Mouse (Mus musculus) embryonic facial prominence, embryonic 11.5 days (tissue): ENCODE results near the gene Commd1. TPM values are rescaled to one million over a fixed set of nuclear protein-coding genes. Genes with fewer than 3 reads are reported as not detected.

ENCODE experiments used
- ATAC-seq: fragments of 200-750 bp; cut with Nextera tagmentation; replicated peaks from 2 replicates; pipeline ENCODE4 v1.8.0; 2017; ENCODE audit warnings: low read depth; ENCODE audit not compliant: insufficient number of reproducible peaks, low FRiP score, low TSS enrichment
- DNase-seq: peaks from one replicate; pipeline ENCODE4 v3.0.0-alpha.2; 2015; ENCODE audit warnings: low spot score
- H3K27ac ChIP-seq: fragments of 300-500 bp; sonication (generic); replicated peaks from 2 replicates; pipeline ENCODE4 v1.5.1; 2014; ENCODE audit warnings: mild to moderate bottlenecking, low read depth, low read length, control low read depth
- H3K27me3 ChIP-seq: fragments of 300-500 bp; sonication (generic); 2 replicates; pipeline ENCODE4 v1.6.1; 2014; ENCODE audit warnings: mild to moderate bottlenecking, low read length, moderate library complexity, mixed read lengths; ENCODE audit not compliant: control insufficient read depth, insufficient read depth
- H3K36me3 ChIP-seq: fragments of 300-500 bp; sonication (generic); replicated peaks from 2 replicates; pipeline ENCODE4 v1.6.1; 2014; ENCODE audit warnings: low read depth, mild to moderate bottlenecking, low read length, moderate library complexity, mixed read lengths; ENCODE audit not compliant: control insufficient read depth, insufficient read depth
- H3K4me1 ChIP-seq: fragments of 300-500 bp; sonication (generic); 2 replicates; pipeline ENCODE4 v1.6.1; 2014; ENCODE audit warnings: low read length, mixed read lengths; ENCODE audit not compliant: control insufficient read depth, insufficient read depth
- H3K4me2 ChIP-seq: fragments of 300-500 bp; sonication (generic); 2 replicates; pipeline ENCODE4 v1.6.1; 2014; ENCODE audit warnings: low read depth, mild to moderate bottlenecking, control low read depth, low read length, moderate library complexity
- H3K4me3 ChIP-seq: fragments of 300-500 bp; sonication (generic); 2 replicates; pipeline ENCODE4 v1.5.1; 2014; ENCODE audit warnings: low read depth, low read length, control low read depth
- H3K9ac ChIP-seq: fragments of 300-500 bp; sonication (generic); replicated peaks from 2 replicates; pipeline ENCODE4 v1.6.1; 2014; ENCODE audit warnings: mild to moderate bottlenecking, control low read depth, low read length
- H3K9me3 ChIP-seq: fragments of 300-500 bp; sonication (generic); replicated peaks from 2 replicates; pipeline ENCODE4 v1.6.1; 2016; ENCODE audit warnings: mild to moderate bottlenecking, low read length, inconsistent platforms, mixed read lengths; ENCODE audit not compliant: control insufficient read depth
- WGBS: fragments of 180-500 bp; shearing (Covaris S2); extraction: QIAGEN DNeasy Blood & Tissue Kit; methylation state at CpG from one replicate; pipeline ENCODE4 v1.1.7; 2014; 5-methylcytosine and 5-hydroxymethylcytosine counted together
- polyA plus RNA-seq: library from polyadenylated mRNA; unstranded; fragments of >200 nt; fragmentation: Nextera tagmentation; extraction: Ambion mirVana; gene quantifications from 2 replicates; pipeline ENCODE4 v1.2.1, GENCODE M21; 2014

Commd1 gene
- polyA plus RNA-seq, 1 experiment from 2014 or later, result 452 TPM

- Histone ChIP-seq H3K27me3 (no peaks in the 10 kb centered on the region), H3K36me3 (no peaks in the 10 kb centered on the region), H3K4me2 (no peak overlapping the region), H3K4me1 (no peaks in the 10 kb centered on the region), H3K27ac (no peak overlapping the region), H3K9me3 (no peaks in the 10 kb centered on the region), H3K9ac (no peak overlapping the region), H3K4me3 (no peak overlapping the region)
- no peak for DNase-seq
- ATAC-seq, result no peak
- 79% methylated on average over 4 of the region's 4 CpGs for WGBS
Observed at GRCm38 (mm10) chr11:22879645-22880044, 102.5 kb downstream of the Commd1 start.

- no peaks in the 10 kb centered on the region for H3K36me3 ChIP-seq
- H3K27ac ChIP-seq, result no peak overlapping the region
- H3K9ac ChIP-seq, result no peak overlapping the region
- no peak for DNase-seq
- H3K4me1 ChIP-seq, result no peaks in the 10 kb centered on the region
- no peak overlapping the region for H3K4me3 ChIP-seq
- no peaks in the 10 kb centered on the region for H3K27me3 ChIP-seq
- H3K4me2 ChIP-seq, result no peak overlapping the region
- ATAC-seq, result no peak
- no peaks in the 10 kb centered on the region for H3K9me3 ChIP-seq
- WGBS, result 88% methylated on average over 3 of the region's 3 CpGs
Observed at GRCm38 (mm10) chr11:22876680-22877330, 105.4 kb downstream of the Commd1 start.

GRCm38 (mm10) chr11:22875279-22875678, 106.9 kb downstream of the Commd1 start:
- Histone ChIP-seq H3K4me2 (no peak overlapping the region), H3K36me3 (no peaks in the 10 kb centered on the region), H3K4me3 (no peak overlapping the region), H3K4me1 (no peaks in the 10 kb centered on the region), H3K27me3 (no peaks in the 10 kb centered on the region), H3K9me3 (no peaks in the 10 kb centered on the region), H3K9ac (no peak overlapping the region), H3K27ac (0 out of 2 replicates have a peak overlapping the region, but pooled peaks have one; percentile 10)
- no peak for DNase-seq
- 67% methylated on average over 4 of the region's 4 CpGs for whole genome bisulfite sequencing
- ATAC-seq, result 0 out of 2 replicates have a peak, but pooled peaks have one; percentile 34

- H3K4me2 ChIP-seq, result no peak overlapping the region
- ATAC-seq (0 out of 2 replicates have a peak, but pooled peaks have one; percentile 18), DNase-seq (peak; percentile 30)
- H3K27ac ChIP-seq, result no peak overlapping the region
- no peaks in the 10 kb centered on the region for H3K9me3 ChIP-seq
- no peaks in the 10 kb centered on the region for H3K4me1 ChIP-seq
- no peaks in the 10 kb centered on the region for H3K36me3 ChIP-seq
- WGBS, result 56% methylated on average over 6 of the region's 6 CpGs
- no peak overlapping the region for H3K4me3 ChIP-seq
- H3K9ac ChIP-seq, result no peak overlapping the region
- no peaks in the 10 kb centered on the region for H3K27me3 ChIP-seq
Observed at GRCm38 (mm10) chr11:22874747-22875146, 107.4 kb downstream of the Commd1 start.

DNA sequence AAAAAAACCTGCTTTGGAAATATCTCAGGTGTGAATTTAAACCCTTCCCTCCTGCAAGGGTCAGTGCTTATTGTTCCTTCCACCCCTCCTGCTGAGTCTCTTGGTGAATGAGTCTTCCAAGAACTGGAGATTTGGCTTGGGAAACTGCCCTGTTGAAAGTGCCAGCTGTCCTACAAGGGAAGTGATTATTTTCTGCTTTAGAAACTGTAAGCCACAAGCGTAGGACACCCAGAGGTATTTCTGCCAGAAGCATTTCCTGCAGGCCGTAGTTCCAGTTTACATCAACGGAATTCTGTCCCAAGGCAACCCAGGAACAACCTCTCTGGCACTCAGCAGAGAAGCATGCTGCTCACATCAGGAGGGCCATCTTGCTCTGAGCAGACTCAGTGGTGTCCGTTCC, 108.8 kb downstream of the Commd1 start:
- H3K27me3 ChIP-seq, result no peaks in the 10 kb centered on the region
- H3K4me3 ChIP-seq, result no peak overlapping the region
- ATAC-seq (no peak), DNase-seq (no peak)
- no peak overlapping the region for H3K27ac ChIP-seq
- no peaks in the 10 kb centered on the region for H3K9me3 ChIP-seq
- no peak overlapping the region for H3K9ac ChIP-seq
- WGBS, result 56% methylated on average over 4 of the region's 4 CpGs
- no peaks in the 10 kb centered on the region for H3K36me3 ChIP-seq
- no peaks in the 10 kb centered on the region for H3K4me1 ChIP-seq
- no peak overlapping the region for H3K4me2 ChIP-seq

- no peak overlapping the region for H3K27ac ChIP-seq
- H3K4me3 ChIP-seq, result no peak overlapping the region
- no peak overlapping the region for H3K9ac ChIP-seq
- DNase-seq, result no peak
- no peaks in the 10 kb centered on the region for H3K36me3 ChIP-seq
- no peaks in the 10 kb centered on the region for H3K4me1 ChIP-seq
- 61% methylated on average over 4 of the region's 4 CpGs for WGBS
- H3K27me3 ChIP-seq, result no peaks in the 10 kb centered on the region
- H3K4me2 ChIP-seq, result no peak overlapping the region
- ATAC-seq, result no peak
- no peaks in the 10 kb centered on the region for H3K9me3 ChIP-seq
Observed at GRCm38 (mm10) chr11:22872307-22872680, 109.9 kb downstream of the Commd1 start.

DNA sequence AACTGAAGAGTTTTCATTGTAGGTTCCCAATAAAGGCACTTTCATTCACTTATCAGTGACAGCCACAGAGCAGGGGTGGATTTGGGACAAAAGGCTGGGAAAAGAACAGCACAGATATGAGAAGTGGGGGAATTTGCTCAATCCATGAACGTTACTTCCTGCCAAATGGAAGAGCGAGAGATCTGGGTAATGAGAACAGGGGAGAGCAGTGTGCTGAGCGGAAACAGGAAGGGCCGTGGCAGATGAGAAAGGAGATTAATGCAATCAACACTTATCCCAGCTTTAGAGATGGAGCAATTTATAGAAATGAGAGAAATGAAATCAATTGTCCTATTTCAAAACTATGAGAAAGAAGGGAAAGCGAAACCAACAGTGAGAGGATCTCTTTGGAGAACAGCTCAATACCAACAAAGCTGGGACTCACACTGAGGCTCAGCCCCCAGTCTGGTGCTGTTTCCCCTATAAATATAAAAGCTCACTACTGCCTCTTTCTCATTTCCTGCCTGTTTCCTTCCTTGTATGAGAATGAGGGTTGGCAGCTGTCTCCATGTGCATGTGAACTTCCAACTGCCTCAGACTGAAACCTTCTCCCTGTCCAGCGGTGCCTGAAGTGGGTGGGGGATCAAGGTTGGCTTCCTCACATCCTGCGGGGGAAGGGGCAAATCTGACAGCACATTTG, 110.4 kb downstream of the Commd1 start:
- ATAC-seq (no peak), DNase-seq (no peak)
- H3K4me3 ChIP-seq, result no peak overlapping the region
- no peaks in the 10 kb centered on the region for H3K9me3 ChIP-seq
- no peaks in the 10 kb centered on the region for H3K36me3 ChIP-seq
- no peaks in the 10 kb centered on the region for H3K27me3 ChIP-seq
- 57% methylated on average over 7 of the region's 7 CpGs for WGBS
- H3K9ac ChIP-seq, result no peak overlapping the region
- no peak overlapping the region for H3K27ac ChIP-seq
- H3K4me1 ChIP-seq, result no peaks in the 10 kb centered on the region
- no peak overlapping the region for H3K4me2 ChIP-seq

DNA sequence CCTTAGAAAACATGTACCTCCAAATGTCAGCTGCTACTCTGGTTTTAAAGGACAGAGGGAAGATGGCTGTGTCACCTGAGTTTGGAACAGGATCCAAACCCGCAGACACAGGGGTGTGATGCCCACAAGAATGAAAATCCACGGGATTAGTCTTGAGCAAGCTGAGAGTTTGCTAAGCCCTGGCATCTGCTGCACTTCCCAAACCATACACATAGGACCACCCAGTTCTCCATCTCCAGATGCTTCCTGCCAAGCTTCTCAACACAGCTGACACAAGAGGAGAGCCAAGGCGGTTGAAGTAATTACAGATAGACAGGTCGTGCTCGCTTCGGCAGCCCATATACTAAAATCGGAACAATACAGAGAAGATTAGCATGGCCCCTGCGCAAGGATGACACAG, 113.6 kb downstream of the Commd1 start:
- H3K9me3 ChIP-seq, result no peaks in the 10 kb centered on the region
- no peaks in the 10 kb centered on the region for H3K4me1 ChIP-seq
- H3K27me3 ChIP-seq, result no peaks in the 10 kb centered on the region
- H3K4me2 ChIP-seq, result no peak overlapping the region
- DNase-seq, result no peak
- H3K9ac ChIP-seq, result no peak overlapping the region
- ATAC-seq, result no peak
- no peak overlapping the region for H3K27ac ChIP-seq
- WGBS, result 82% methylated on average over 8 of the region's 8 CpGs
- H3K4me3 ChIP-seq, result no peak overlapping the region
- no peaks in the 10 kb centered on the region for H3K36me3 ChIP-seq
